Mouse (Mus musculus) myocyte (in vitro differentiated cells): Measurements from ENCODE around the gene Atp11a.

Experiments
- E2F4 ChIP-seq: IDR thresholded peaks from one replicate; pipeline ENCODE4 v1.6.1; 2011; ENCODE audit warnings: mild to moderate bottlenecking, control low read depth, moderate library complexity; ENCODE audit not compliant: insufficient read depth
- MAX ChIP-seq: IDR thresholded peaks from one replicate; pipeline ENCODE4 v1.6.1; 2011; ENCODE audit warnings: low read depth, mild to moderate bottlenecking, control low read depth
- MYOD1 ChIP-seq, 3 experiments: IDR thresholded peaks; one replicate each; pipeline ENCODE4 v1.6.1; 2011; ENCODE audit warnings: control low read depth in 2 of 3, low read depth in 2 of 3, mild to moderate bottlenecking in 2 of 3, moderate library complexity in 1 of 3; ENCODE audit not compliant: insufficient read length in 2 of 3, control insufficient read depth in 1 of 3
- POLR2A ChIP-seq: IDR thresholded peaks from one replicate; pipeline ENCODE4 v1.6.1; 2011; ENCODE audit warnings: low read depth, mild to moderate bottlenecking, control low read depth, moderate library complexity; ENCODE audit not compliant: insufficient read length
- POLR2AphosphoS2 ChIP-seq: IDR thresholded peaks from one replicate; pipeline ENCODE4 v1.6.1; 2011; ENCODE audit warnings: low read depth, control low read depth; ENCODE audit not compliant: insufficient read length
- TCF12 ChIP-seq: IDR thresholded peaks from one replicate; pipeline ENCODE4 v1.6.1; 2011; ENCODE audit warnings: mild to moderate bottlenecking, control low read depth; ENCODE audit not compliant: poor library complexity, insufficient read depth, severe bottlenecking
- USF1 ChIP-seq: IDR thresholded peaks from one replicate; pipeline ENCODE4 v1.6.1; 2011; ENCODE audit warnings: low read depth, mild to moderate bottlenecking, control low read depth, moderate library complexity

GRCm38 (mm10) chr8:12772319-12772718 is 15.5 kb downstream of the Atp11a start:
- TF ChIP-seq POLR2A: no peak
- no peak for TF ChIP-seq USF1
- no peak for TF ChIP-seq MAX
- TF ChIP-seq E2F4: no peak
- TF ChIP-seq MYOD1 (IDR thresholded peaks at IDR 0.05; ENCODE audit: control insufficient read depth in 1 of 3, insufficient read length in 2 of 3, low read depth in 2 of 3): no peak
- TF ChIP-seq TCF12: no peak
- no peak for TF ChIP-seq POLR2AphosphoS2
